Mouse (Mus musculus) heart, adult 8-10 months (tissue): ENCODE measurements around the gene Dazap2. TPM values are rescaled to one million over a fixed set of nuclear protein-coding genes. Genes with fewer than 3 reads are reported as not detected.

Experiments
- DNase-seq: peaks from one replicate; pipeline ENCODE4 v3.0.0; 2022; ENCODE audit warnings: low spot score
- total RNA-seq, 4 experiments: library from RNA; stranded (reverse); gene quantifications; 2 replicates each; pipeline ENCODE4 v1.2.4; 2022

The Dazap2 gene
- total RNA-seq, 4 experiments from 2014 or later = 170 to 189 (median 183) TPM

- no peak for DNase-seq
These were observed 21.8 kb downstream of the Dazap2 start, which contains the start of gene Smagp for GRCm38 (mm10) chr15:100636700-100637501. Gene Smagp (minus strand): TSS chr15:100636940.

GRCm38 (mm10) chr15:100637661-100638060 lies 22.5 kb downstream of the Dazap2 start:
- peak; percentile 62 for DNase-seq

GRCm38 (mm10) chr15:100639972-100640750 lies 25.0 kb downstream of the Dazap2 start:
- DNase-seq = no peak

GRCm38 (mm10) chr15:100641226-100641810 lies 26.2 kb downstream of the Dazap2 start:
- no peak for DNase-seq

- DNase-seq = no peak
These were observed 27.3 kb downstream of the Dazap2 start for GRCm38 (mm10) chr15:100642451-100642850.

GRCm38 (mm10) chr15:100646161-100646560 lies 31.0 kb downstream of the Dazap2 start:
- no peak for DNase-seq

- no peak for DNase-seq
These were observed 35.0 kb downstream of the Dazap2 start for GRCm38 (mm10) chr15:100650111-100650510.

- DNase-seq = no peak
These were observed 36.5 kb downstream of the Dazap2 start for GRCm38 (mm10) chr15:100651610-100652009.

- no peak for DNase-seq
These were observed 39.1 kb downstream of the Dazap2 start for GRCm38 (mm10) chr15:100654271-100654670.

- no peak for DNase-seq
These were observed 40.1 kb downstream of the Dazap2 start for GRCm38 (mm10) chr15:100655201-100655600.

GRCm38 (mm10) chr15:100660306-100660705 lies 45.2 kb downstream of the Dazap2 start:
- no peak for DNase-seq

- no peak for DNase-seq
These were observed 45.7 kb downstream of the Dazap2 start for GRCm38 (mm10) chr15:100660805-100661204.

- no peak for DNase-seq
These were observed 49.7 kb downstream of the Dazap2 start for GRCm38 (mm10) chr15:100664813-100665274.

GRCm38 (mm10) chr15:100665411-100666218 lies 50.5 kb downstream of the Dazap2 start:
- no peak for DNase-seq

- peak; percentile 21 for DNase-seq
These were observed 51.1 kb downstream of the Dazap2 start for GRCm38 (mm10) chr15:100666219-100666696.

GRCm38 (mm10) chr15:100666851-100667250 lies 51.7 kb downstream of the Dazap2 start:
- DNase-seq = no peak

- DNase-seq = no peak
These were observed 52.3 kb downstream of the Dazap2 start for GRCm38 (mm10) chr15:100667420-100667819.

- no peak for DNase-seq
These were observed 52.9 kb downstream of the Dazap2 start for GRCm38 (mm10) chr15:100667871-100668545.

GRCm38 (mm10) chr15:100669337-100669736 lies 54.2 kb downstream of the Dazap2 start, which contains the start of gene Bin2:
Gene Bin2 (minus strand): TSS chr15:100669553.
- peak; percentile 11 for DNase-seq

GRCm38 (mm10) chr15:100670004-100670403 lies 54.9 kb downstream of the Dazap2 start:
- DNase-seq = no peak
